Mouse (Mus musculus) limb, embryonic 10.5 days (tissue): ENCODE measurements around the gene Ptpn1. TPM values are rescaled to one million over a fixed set of nuclear protein-coding genes. Genes with fewer than 3 reads are reported as not detected.

ENCODE experiments used
- DNase-seq: peaks from one replicate; pipeline ENCODE4 v3.0.0-alpha.2; 2017; ENCODE audit warnings: low spot score
- H3K27ac ChIP-seq: fragments of 300-500 bp; sonication (generic); 2 replicates; pipeline ENCODE4 v1.5.1; 2016; ENCODE audit warnings: mild to moderate bottlenecking
- H3K27me3 ChIP-seq: fragments of 300-500 bp; sonication (generic); 2 replicates; pipeline ENCODE4 v1.6.1; 2016; ENCODE audit warnings: low read depth, mild to moderate bottlenecking; ENCODE audit not compliant: poor library complexity, severe bottlenecking
- H3K36me3 ChIP-seq: fragments of 300-500 bp; sonication (generic); 2 replicates; pipeline ENCODE4 v1.6.1; 2016; ENCODE audit warnings: mild to moderate bottlenecking, moderate library complexity
- H3K4me1 ChIP-seq: fragments of 300-500 bp; sonication (generic); 2 replicates; pipeline ENCODE4 v1.6.1; 2016
- H3K4me3 ChIP-seq: fragments of 300-500 bp; sonication (generic); 2 replicates; pipeline ENCODE4 v1.5.1; 2016; ENCODE audit warnings: mild to moderate bottlenecking, moderate library complexity
- H3K9me3 ChIP-seq: fragments of 300-500 bp; sonication (generic); replicated peaks from 2 replicates; pipeline ENCODE4 v1.6.1; 2016; ENCODE audit warnings: mild to moderate bottlenecking
- WGBS: fragments of 180-500 bp; shearing (Covaris S2); methylation state at CpG from one replicate; pipeline ENCODE4 v1.1.7; 2016; 5-methylcytosine and 5-hydroxymethylcytosine counted together
- polyA plus RNA-seq: library from polyadenylated mRNA; unstranded; fragments of >200 nt; fragmentation: Nextera tagmentation; extraction: Ambion mirVana; gene quantifications from 2 replicates; pipeline ENCODE4 v1.2.1, GENCODE M21; 2016

The Ptpn1 gene
- polyA plus RNA-seq, 1 experiment from 2014 or later: 56.4 TPM

GRCm38 (mm10) chr2:167904621-167905367 is 27.1 kb upstream of the Ptpn1 start:
- H3K4me1 ChIP-seq: peaks cover 15% of the 10 kb centered on the region
- no peaks in the 10 kb centered on the region for H3K9me3 ChIP-seq
- H3K36me3 ChIP-seq: no peaks in the 10 kb centered on the region
- H3K4me3 ChIP-seq: no peak overlapping the region
- no peak overlapping the region for H3K27ac ChIP-seq
- 83% methylated on average over 12 of the region's 12 CpGs for WGBS
- no peak for DNase-seq
- peaks cover 21% of the 10 kb centered on the region for H3K27me3 ChIP-seq

DNA sequence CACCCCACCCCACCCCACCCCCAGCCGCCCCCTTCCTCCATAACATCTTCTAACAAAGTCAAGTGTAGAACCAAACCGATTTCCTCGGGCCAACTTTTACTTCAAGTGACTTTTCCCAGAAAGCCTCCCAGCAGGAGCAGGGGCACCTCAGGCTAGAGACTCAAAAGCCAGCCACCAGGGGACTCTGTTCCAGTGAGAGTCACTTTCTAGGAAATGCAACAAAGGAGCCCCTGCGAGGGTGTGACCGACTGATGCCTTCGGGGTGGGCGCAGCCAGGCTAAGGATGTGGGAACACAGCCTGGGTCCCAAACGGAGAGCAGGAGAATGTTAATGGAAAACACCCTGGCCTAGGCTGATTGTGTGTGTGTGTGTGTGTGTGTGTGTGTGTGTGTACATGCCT is 26.3 kb upstream of the Ptpn1 start:
- peaks cover 13% of the 10 kb centered on the region; the same call in 1 of the 2 replicates for H3K27me3 ChIP-seq
- H3K36me3 ChIP-seq: no peaks in the 10 kb centered on the region
- DNase-seq: no peak
- H3K9me3 ChIP-seq: no peaks in the 10 kb centered on the region
- peaks cover 7% of the 10 kb centered on the region for H3K4me1 ChIP-seq
- WGBS: 56% methylated on average over 8 of the region's 8 CpGs
- H3K27ac ChIP-seq: 0 out of 2 replicates have a peak overlapping the region, but pooled peaks have one; percentile 30
- H3K4me3 ChIP-seq: no peak overlapping the region

DNA sequence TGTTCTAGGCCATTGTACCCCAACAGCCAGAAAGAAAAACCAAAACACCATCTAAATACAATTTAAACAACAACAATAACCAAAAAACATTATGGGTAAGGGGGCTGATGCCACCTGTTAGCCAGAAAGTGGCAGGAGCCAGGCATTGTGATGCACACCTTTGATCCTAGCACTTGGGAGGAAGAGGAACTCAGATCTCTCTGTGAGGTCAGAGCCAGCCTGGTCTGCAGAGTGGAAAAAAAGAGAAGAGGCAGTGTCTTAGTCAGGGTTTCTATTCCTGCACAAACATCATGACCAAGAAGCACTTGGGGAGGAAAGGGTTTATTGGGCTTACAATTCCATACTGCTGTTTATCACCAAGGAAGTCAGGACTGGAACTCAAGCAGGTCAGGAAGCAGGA is 25.1 kb upstream of the Ptpn1 start:
- Histone ChIP-seq H3K27me3 (peaks cover 7% of the 10 kb centered on the region; the same call in 1 of the 2 replicates), H3K27ac (no peak overlapping the region), H3K36me3 (no peaks in the 10 kb centered on the region), H3K9me3 (no peaks in the 10 kb centered on the region), H3K4me1 (peaks cover 4% of the 10 kb centered on the region; the same call in 1 of the 2 replicates), H3K4me3 (no peak overlapping the region)
- DNase-seq: no peak

DNA sequence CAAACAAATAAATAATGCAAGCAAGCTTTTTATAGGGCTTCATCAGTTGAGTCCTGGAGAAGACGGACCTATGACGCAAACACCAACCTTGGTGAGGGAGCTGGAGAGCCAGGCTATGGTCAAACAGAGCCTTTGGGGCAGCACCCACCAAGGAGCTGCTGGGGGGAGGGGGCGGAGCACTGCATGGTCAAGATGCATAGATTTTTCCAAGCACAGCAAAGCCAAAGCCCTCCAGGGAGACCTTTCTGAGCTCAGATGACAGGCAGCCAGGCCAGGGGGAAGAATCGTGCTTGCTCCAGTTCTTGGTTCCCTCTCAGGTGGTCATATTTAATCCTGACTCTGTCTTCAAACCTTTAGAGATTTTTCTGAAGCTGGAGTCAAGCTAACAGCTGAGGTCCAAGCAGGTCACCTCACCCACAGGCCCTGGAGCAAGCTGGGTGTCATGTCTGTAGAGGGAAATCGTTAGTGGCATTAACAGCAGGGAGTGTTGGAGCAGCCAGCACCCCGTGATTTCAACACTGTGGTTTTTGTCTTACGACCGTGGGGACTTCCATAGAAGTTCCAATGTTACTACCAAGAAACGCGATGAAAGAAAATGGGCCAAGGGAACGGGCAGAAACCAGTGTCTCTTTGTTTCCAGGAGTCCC is 22.2 kb upstream of the Ptpn1 start:
- Histone ChIP-seq H3K9me3 (no peaks in the 10 kb centered on the region), H3K27ac (no peak overlapping the region), H3K4me3 (no peak overlapping the region), H3K36me3 (no peaks in the 10 kb centered on the region), H3K4me1 (peaks cover 4% of the 10 kb centered on the region; the same call in 1 of the 2 replicates), H3K27me3 (no peaks in the 10 kb centered on the region)
- 78% methylated on average over 11 of the region's 11 CpGs for WGBS
- no peak for DNase-seq

DNA sequence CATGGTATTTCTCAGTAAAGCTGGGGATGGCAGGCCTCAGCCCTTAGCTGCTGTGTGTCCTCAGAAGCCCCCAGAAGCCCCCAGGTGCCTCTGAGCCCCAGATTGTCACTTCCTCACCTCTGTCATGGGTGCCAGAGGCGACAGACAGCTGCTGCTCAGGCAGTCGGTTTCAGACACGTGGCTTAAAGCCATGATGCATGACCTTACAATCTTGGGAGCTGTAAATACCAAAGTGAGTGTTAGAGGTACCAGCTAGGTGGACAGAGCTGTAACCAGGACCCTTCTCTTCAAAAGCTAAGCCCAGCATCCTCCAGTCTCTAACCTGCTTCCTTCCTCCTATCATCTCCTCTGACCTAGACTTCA is 21.7 kb upstream of the Ptpn1 start:
- WGBS: 51% methylated on average over 3 of the region's 3 CpGs
- Histone ChIP-seq H3K27me3 (no peaks in the 10 kb centered on the region), H3K27ac (no peak overlapping the region)

GRCm38 (mm10) chr2:167911511-167911910 is 20.3 kb upstream of the Ptpn1 start:
- no peaks in the 10 kb centered on the region for H3K36me3 ChIP-seq
- no peaks in the 10 kb centered on the region for H3K9me3 ChIP-seq
- H3K4me3 ChIP-seq: no peak overlapping the region
- 89% methylated on average over 5 of the region's 5 CpGs for WGBS
- peaks cover 4% of the 10 kb centered on the region; the same call in 1 of the 2 replicates for H3K4me1 ChIP-seq
- H3K27me3 ChIP-seq: no peaks in the 10 kb centered on the region
- H3K27ac ChIP-seq: no peak overlapping the region
- no peak for DNase-seq

More for the DNA sequence above, 21.7 kb upstream of the Ptpn1 start:
- no peaks in the 10 kb centered on the region for H3K9me3 ChIP-seq
- peaks cover 4% of the 10 kb centered on the region; the same call in 1 of the 2 replicates for H3K4me1 ChIP-seq
- H3K36me3 ChIP-seq: no peaks in the 10 kb centered on the region
- no peak overlapping the region for H3K4me3 ChIP-seq
- no peak for DNase-seq

DNA sequence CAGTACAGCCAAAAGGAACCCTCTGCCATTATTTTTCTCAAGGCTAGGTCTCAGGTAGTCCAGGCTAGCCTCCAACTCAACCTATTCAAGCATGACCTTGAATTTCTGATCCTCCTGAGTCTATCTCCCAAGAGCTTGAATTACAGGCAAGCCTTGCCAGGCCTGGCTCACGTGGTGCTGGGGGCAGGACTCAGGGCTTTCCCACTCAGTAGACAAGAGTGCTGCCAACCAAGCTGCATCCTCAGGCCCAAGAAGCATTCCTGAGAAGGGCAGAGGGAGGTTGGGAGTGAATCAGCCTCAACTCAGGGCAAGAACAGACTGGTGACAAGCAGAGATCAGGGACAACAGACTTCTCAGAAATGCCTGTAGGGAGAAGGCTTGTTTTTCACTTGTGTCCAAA is 12.8 kb upstream of the Ptpn1 start:
- peaks cover 8% of the 10 kb centered on the region for H3K4me1 ChIP-seq
- no peaks in the 10 kb centered on the region for H3K27me3 ChIP-seq
- no peak for DNase-seq
- no peaks in the 10 kb centered on the region for H3K36me3 ChIP-seq
- H3K4me3 ChIP-seq: no peak overlapping the region
- H3K27ac ChIP-seq: peak overlapping the region; percentile 36; the same call in 1 of the 2 replicates
- WGBS: 78% methylated on average over 1 of the region's 1 CpGs
- H3K9me3 ChIP-seq: no peaks in the 10 kb centered on the region

DNA sequence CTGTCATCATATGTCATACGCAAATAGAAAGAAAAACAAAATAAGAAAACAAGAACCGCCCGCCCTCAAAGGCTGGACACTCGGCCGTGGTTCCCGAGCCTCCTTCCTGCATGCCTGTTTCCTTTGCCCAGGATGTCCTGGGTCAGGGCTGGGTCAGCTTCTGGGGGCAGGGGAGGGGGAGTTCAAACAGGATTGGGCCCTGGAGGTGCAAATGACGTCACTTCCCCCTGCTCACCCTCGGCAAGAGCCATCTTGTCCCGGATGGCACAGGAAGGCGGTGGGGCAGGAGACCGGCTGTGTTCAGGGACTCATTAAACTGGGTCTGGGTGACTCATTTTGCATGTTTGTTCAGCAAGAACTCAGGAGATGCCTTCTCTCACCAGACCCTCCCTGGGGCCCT is 11.8 kb upstream of the Ptpn1 start:
- H3K4me1 ChIP-seq: peaks cover 16% of the 10 kb centered on the region
- H3K9me3 ChIP-seq: no peaks in the 10 kb centered on the region
- no peak for DNase-seq
- H3K4me3 ChIP-seq: no peak overlapping the region
- no peaks in the 10 kb centered on the region for H3K36me3 ChIP-seq
- 54% methylated on average over 11 of the region's 11 CpGs for WGBS
- H3K27ac ChIP-seq: peak overlapping the region; percentile 56
- H3K27me3 ChIP-seq: no peaks in the 10 kb centered on the region

DNA sequence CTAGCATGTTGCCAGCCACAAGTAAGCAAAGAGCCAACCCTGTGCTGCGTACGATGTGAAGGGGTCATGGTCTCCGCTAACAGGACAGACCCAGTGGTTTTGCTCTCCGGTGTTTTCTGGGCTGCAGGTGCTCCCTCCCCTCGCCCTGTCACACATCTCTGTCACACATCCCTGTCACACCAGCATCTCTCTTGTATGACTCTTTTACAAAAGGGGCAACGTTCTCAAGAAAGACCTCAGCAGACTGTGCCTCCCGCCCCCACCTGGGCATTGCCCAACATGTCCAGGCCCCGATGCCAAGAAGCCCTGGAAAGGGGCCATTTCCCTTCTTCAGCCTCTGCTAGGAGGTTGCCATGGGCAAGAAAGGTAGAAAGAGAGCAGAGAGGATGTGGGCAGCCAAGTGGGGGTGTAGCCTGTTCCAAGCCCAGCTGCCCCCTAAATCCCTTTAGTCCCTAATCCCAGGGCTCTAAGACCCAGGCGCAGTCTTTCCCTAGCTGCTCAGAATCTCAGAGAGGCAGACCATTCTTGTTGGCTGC is 10.8 kb upstream of the Ptpn1 start:
- Histone ChIP-seq H3K4me3 (no peak overlapping the region), H3K4me1 (peaks cover 26% of the 10 kb centered on the region), H3K36me3 (no peaks in the 10 kb centered on the region), H3K9me3 (no peaks in the 10 kb centered on the region), H3K27ac (no peak overlapping the region), H3K27me3 (no peaks in the 10 kb centered on the region)
- DNase-seq: no peak
- 92% methylated on average over 9 of the region's 9 CpGs for WGBS

- 87% methylated on average over 8 of the region's 8 CpGs for WGBS
- peaks cover 26% of the 10 kb centered on the region for H3K4me1 ChIP-seq
- DNase-seq: no peak
Observed at GRCm38 (mm10) chr2:167921823-167922222, 10.0 kb upstream of the Ptpn1 start.

DNA sequence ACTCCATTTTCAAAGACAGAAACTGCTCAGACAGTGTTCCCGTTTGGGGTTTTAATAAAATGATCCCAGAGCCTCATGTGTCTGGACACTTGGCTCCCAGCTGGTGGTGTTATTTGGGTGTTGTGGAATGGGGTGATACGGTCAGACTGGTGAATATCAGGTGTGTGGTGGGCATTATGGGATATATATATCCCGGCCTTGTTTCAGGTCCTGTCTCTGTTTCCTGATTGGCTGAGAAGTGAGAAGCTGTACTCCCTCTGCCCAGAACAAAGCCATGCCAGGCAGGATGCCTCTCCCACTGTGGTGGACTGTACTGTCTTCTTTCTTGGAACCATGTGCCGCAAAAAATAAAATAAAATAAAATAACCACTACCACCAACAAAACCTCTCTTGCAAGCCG is 7.8 kb upstream of the Ptpn1 start:
- H3K9me3 ChIP-seq: no peaks in the 10 kb centered on the region
- H3K27ac ChIP-seq: no peak overlapping the region
- H3K27me3 ChIP-seq: no peaks in the 10 kb centered on the region
- WGBS: 92% methylated on average over 5 of the region's 5 CpGs
- no peaks in the 10 kb centered on the region for H3K36me3 ChIP-seq
- no peak for DNase-seq
- H3K4me1 ChIP-seq: peaks cover 26% of the 10 kb centered on the region
- H3K4me3 ChIP-seq: no peak overlapping the region

More at GRCm38 (mm10) chr2:167921823-167922222, 10.0 kb upstream of the Ptpn1 start:
- Histone ChIP-seq H3K27ac (no peak overlapping the region), H3K27me3 (no peaks in the 10 kb centered on the region), H3K9me3 (no peaks in the 10 kb centered on the region), H3K36me3 (no peaks in the 10 kb centered on the region), H3K4me3 (no peak overlapping the region)

DNA sequence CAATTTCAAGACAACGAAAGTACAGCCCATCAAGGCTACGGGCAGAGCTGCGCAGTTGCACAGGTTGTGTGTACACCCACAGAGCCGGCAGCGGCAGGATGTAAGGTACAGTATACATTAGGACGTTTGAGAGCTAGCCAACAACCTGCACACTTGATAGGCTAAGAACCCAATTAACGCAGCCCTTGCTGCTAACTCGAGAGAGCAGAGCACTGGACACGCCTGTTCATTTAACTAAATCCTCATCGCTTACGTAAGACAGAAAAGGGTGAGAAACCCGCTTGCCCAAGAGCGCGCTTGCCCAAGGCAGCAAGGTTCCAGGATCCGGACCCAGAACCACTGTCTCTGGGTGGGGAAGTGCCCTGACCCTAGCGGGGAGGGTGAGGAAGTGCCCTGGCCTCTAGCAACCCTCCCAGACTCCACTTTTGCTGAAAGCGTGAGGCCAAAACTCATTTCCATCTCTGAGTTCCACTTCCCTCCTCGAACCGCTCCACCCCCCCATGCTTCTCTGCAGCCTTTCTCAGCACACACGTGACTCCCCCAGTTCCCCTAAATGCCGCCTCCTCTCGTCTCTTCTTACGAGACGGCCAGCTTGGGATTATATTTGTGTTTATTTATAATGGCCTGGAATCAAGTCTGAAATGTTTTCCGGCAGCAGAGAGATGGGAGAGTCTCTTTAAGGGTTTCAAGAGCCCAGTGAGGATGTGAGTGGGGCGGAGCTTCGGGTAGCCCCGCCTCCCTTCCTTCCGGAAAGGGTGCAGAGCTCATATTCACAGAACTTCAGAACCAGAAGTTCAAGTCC is 6.9 kb upstream of the Ptpn1 start:
- Histone ChIP-seq H3K4me1 (peaks cover 24% of the 10 kb centered on the region), H3K36me3 (no peaks in the 10 kb centered on the region), H3K27me3 (no peaks in the 10 kb centered on the region), H3K4me3 (peak overlapping the region; percentile 58), H3K27ac (peak overlapping the region; percentile 85), H3K9me3 (no peaks in the 10 kb centered on the region)
- DNase-seq: peak; percentile 76
- whole genome bisulfite sequencing: 5% methylated on average over 29 of the region's 29 CpGs
